Mouse (Mus musculus) lung, adult 2 months (tissue): ENCODE results near the gene Ube2c.

Source experiments
- CTCF ChIP-seq: fragments of 200-500 bp; IDR thresholded peaks from 2 replicates; pipeline ENCODE4 v1.5.1; 2011; ENCODE audit warnings: mild to moderate bottlenecking, low read length, control low read depth; ENCODE audit not compliant: insufficient read depth
- POLR2A ChIP-seq: fragments of 200-500 bp; IDR thresholded peaks from 2 replicates; pipeline ENCODE4 v1.6.1; 2011; ENCODE audit warnings: low read depth, mild to moderate bottlenecking, control low read depth, low read length, borderline replicate concordance; ENCODE audit errors: extremely low read depth

GRCm38 (mm10) chr2:164757841-164758240 lies 11.9 kb upstream of the Ube2c start:
- no peak for TF ChIP-seq CTCF
- TF ChIP-seq POLR2A: no peak
